Mouse (Mus musculus): ENCODE results near the gene Slc38a10.

The Slc38a10 gene

GRCm38 (mm10) chr11:120098588-120099511 lies 52.3 kb downstream of the Slc38a10 start, which contains the start of the genes Tepsin and Ndufaf8:
Gene Tepsin (minus strand): TSS chr11:120098731.
Gene Ndufaf8 (plus strand): TSS chr11:120098928.
- peak; percentile 99 for DNase-seq

- DNase-seq, result no peak
Measured at GRCm38 (mm10) chr11:120092817-120093591, 58.1 kb downstream of the Slc38a10 start.

GRCm38 (mm10) chr11:120090661-120091060 lies 60.5 kb downstream of the Slc38a10 start:
- no peak for DNase-seq

- DNase-seq, result peak; percentile 98
Measured at GRCm38 (mm10) chr11:120086702-120087152, 64.4 kb downstream of the Slc38a10 start, which contains the start of gene Cep131. Gene Cep131 (minus strand): TSS chr11:120086827.

GRCm38 (mm10) chr11:120085891-120086627 lies 65.1 kb downstream of the Slc38a10 start:
- DNase-seq, result no peak

GRCm38 (mm10) chr11:120080282-120080681 lies 70.9 kb downstream of the Slc38a10 start:
- DNase-seq, result no peak

- no peak for DNase-seq
Measured at GRCm38 (mm10) chr11:120076191-120076590, 75.0 kb downstream of the Slc38a10 start.

GRCm38 (mm10) chr11:120072986-120073647 lies 78.0 kb downstream of the Slc38a10 start:
- DNase-seq, result no peak

GRCm38 (mm10) chr11:120071731-120072320 lies 79.3 kb downstream of the Slc38a10 start:
- no peak for DNase-seq

- DNase-seq, result no peak
Measured at GRCm38 (mm10) chr11:120071065-120071464, 80.1 kb downstream of the Slc38a10 start.

- DNase-seq, result no peak
Measured at GRCm38 (mm10) chr11:120070286-120070930, 80.7 kb downstream of the Slc38a10 start.

GRCm38 (mm10) chr11:120069261-120069660 lies 81.9 kb downstream of the Slc38a10 start:
- DNase-seq, result no peak

- no peak for DNase-seq
Measured at GRCm38 (mm10) chr11:120067834-120068233, 83.3 kb downstream of the Slc38a10 start.

- peak; percentile 53 for DNase-seq
Measured at GRCm38 (mm10) chr11:120065291-120065690, 85.9 kb downstream of the Slc38a10 start.

- DNase-seq, result no peak
Measured at GRCm38 (mm10) chr11:120064668-120065040, 86.5 kb downstream of the Slc38a10 start.

GRCm38 (mm10) chr11:120064006-120064667 lies 87.0 kb downstream of the Slc38a10 start:
- no peak for DNase-seq

GRCm38 (mm10) chr11:120063326-120063725 lies 87.8 kb downstream of the Slc38a10 start:
- DNase-seq, result no peak

GRCm38 (mm10) chr11:120060634-120061033 lies 90.5 kb downstream of the Slc38a10 start:
- DNase-seq, result no peak

GRCm38 (mm10) chr11:120055953-120056732 lies 95.0 kb downstream of the Slc38a10 start:
- DNase-seq, result no peak
